Mouse (Mus musculus) right cerebral cortex, postnatal 14 days (tissue): ENCODE measurements at regions not wholly inside any gene's neighbourhood (a gene's known extent, or its start where the extent isn't known, plus 50 kb on each side); places are given as distances from the start of the nearest gene placed in this dataset.
"Not testable (repeated sequence)": the region's sequence is repeated elsewhere in the genome, so short reads cannot be mapped to it uniquely, and the experiment has no call there.

ENCODE experiments used
- DNase-seq: peaks from one replicate; pipeline ENCODE4 v3.0.0; 2022

- not testable (repeated sequence) for DNase-seq
Measured at GRCm38 (mm10) chr1:161614091-161614490, 119.6 kb downstream of the Tnfsf18 start.

- not testable (repeated sequence) for DNase-seq
Measured at GRCm38 (mm10) chr1:161613658-161614057, 119.2 kb downstream of the Tnfsf18 start.

- no peak for DNase-seq
Measured at GRCm38 (mm10) chr1:161607446-161607845, 113.0 kb downstream of the Tnfsf18 start.

- DNase-seq, result no peak
Measured at GRCm38 (mm10) chr1:161602150-161602549, 107.7 kb downstream of the Tnfsf18 start.

GRCm38 (mm10) chr1:161601167-161601566 is 106.7 kb downstream of the Tnfsf18 start:
- no peak for DNase-seq

GRCm38 (mm10) chr1:161598167-161598566 is 103.7 kb downstream of the Tnfsf18 start:
- no peak for DNase-seq

- no peak for DNase-seq
Measured at GRCm38 (mm10) chr1:161576530-161576929, 82.1 kb downstream of the Tnfsf18 start.

GRCm38 (mm10) chr1:161575939-161576338 is 81.5 kb downstream of the Tnfsf18 start:
- DNase-seq, result no peak

GRCm38 (mm10) chr1:161575171-161575570 is 80.7 kb downstream of the Tnfsf18 start:
- DNase-seq, result no peak

- DNase-seq, result no peak
Measured at GRCm38 (mm10) chr1:161570762-161571161, 76.3 kb downstream of the Tnfsf18 start.

GRCm38 (mm10) chr1:161567826-161568225 is 73.4 kb downstream of the Tnfsf18 start:
- DNase-seq, result no peak

GRCm38 (mm10) chr1:161560368-161560767 is 65.9 kb downstream of the Tnfsf18 start:
- no peak for DNase-seq
